Mouse (Mus musculus) brain, embryonic 14.5 days (tissue): Measurements from ENCODE around the gene Cnp.
"Not testable (repeated sequence)": the region's sequence is repeated elsewhere in the genome, so short reads cannot be mapped to it uniquely, and the experiment has no call there.

ENCODE experiments used
- CTCF ChIP-seq: fragments of 200-500 bp; IDR thresholded peaks from 2 replicates; pipeline ENCODE4 v1.5.1; 2012; ENCODE audit warnings: inconsistent platforms, mild to moderate bottlenecking, moderate library complexity, borderline replicate concordance; ENCODE audit not compliant: insufficient read depth, insufficient read length; ENCODE audit errors: extremely low read depth
- POLR2A ChIP-seq: fragments of 200-500 bp; IDR thresholded peaks from 2 replicates; pipeline ENCODE4 v1.6.1; 2012; ENCODE audit warnings: mild to moderate bottlenecking, inconsistent platforms, borderline replicate concordance; ENCODE audit not compliant: poor library complexity, insufficient read depth, insufficient read length, severe bottlenecking; ENCODE audit errors: extremely low read depth

- not testable (repeated sequence) for TF ChIP-seq CTCF, POLR2A
Observed at GRCm38 (mm10) chr11:100534821-100535220, 39.9 kb upstream of the Cnp start.
